Mouse (Mus musculus): ENCODE data around the gene Gm45717.

DNA sequence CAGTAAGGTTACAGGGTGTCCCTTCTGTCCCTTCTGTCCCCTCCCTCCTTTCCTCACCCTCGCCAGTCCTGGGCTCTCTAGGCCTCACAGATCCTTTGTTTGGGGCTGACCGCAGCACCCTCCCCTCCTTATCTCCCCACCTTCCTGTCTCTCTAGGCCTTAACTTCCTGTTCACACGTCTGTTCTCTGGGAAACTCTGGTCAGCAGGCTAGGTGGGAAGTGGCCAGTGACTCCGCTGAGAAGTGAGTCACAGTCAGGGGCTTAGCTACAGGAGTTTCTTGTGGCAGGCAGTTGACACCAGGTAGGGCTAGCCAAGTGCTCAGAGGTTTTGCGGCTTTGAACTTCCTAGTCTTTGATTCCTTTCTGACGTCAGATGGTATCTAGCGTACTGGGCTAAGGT, 8.8 kb downstream of the Gm45717 start:
- TF ChIP-seq CTCF (IDR thresholded peaks at IDR 0.05; ENCODE audit: low read depth) (no peak), EP300 (IDR thresholded peaks at IDR 0.05; ENCODE audit: low read depth) (no peak)

All from liver, embryonic 14.5 days (tissue).